Mouse (Mus musculus): ENCODE measurements around the gene Sik3.

GRCm38 (mm10) chr9:46013009-46013586 is 478 bp downstream of the Sik3 start:
- no peak for TF ChIP-seq POLR2A (IDR thresholded peaks at IDR 0.05; ENCODE audit: borderline replicate concordance, extremely low read depth, low read depth, low read length)
- no peak for TF ChIP-seq CTCF (IDR thresholded peaks at IDR 0.05; ENCODE audit: insufficient read depth, low read length)

All from lung, adult 2 months (tissue).